Mouse (Mus musculus): ENCODE results near the gene Klhl2. TPM values are rescaled to one million over a fixed set of nuclear protein-coding genes. Genes with fewer than 3 reads are reported as not detected.

Gene Klhl2
- polyA plus RNA-seq, 1 experiment from 2014 or later = 33.8 TPM

GRCm38 (mm10) chr8:64834071-64834877, 15.5 kb downstream of the Klhl2 start:
- H3K27ac ChIP-seq = peak overlapping the region; percentile 41
- no peak for DNase-seq (ENCODE audit: low spot score)
- peak overlapping the region; percentile 45 for H3K9ac ChIP-seq
- peaks cover 10% of the 10 kb centered on the region; the same call in 1 of the 2 replicates for H3K36me3 ChIP-seq (replicated peaks; ENCODE audit: control insufficient read depth, insufficient read depth)
- 20% methylated on average over 27 of the region's 27 CpGs for WGBS
- H3K4me1 ChIP-seq (replicated peaks; ENCODE audit: control insufficient read depth, insufficient read depth, low read length) = peaks cover 22% of the 10 kb centered on the region
- peak; percentile 7; the same call in 1 of the 2 replicates for ATAC-seq (ENCODE audit: low FRiP score)
- no peaks in the 10 kb centered on the region for H3K27me3 ChIP-seq (ENCODE audit: control insufficient read depth, insufficient read depth, low read length)
- H3K9me3 ChIP-seq (ENCODE audit: control insufficient read depth, low read length) = no peaks in the 10 kb centered on the region
- peak overlapping the region; percentile 42 for H3K4me2 ChIP-seq (replicated peaks)
- H3K4me3 ChIP-seq (replicated peaks; ENCODE audit: low read length) = 0 out of 2 replicates have a peak overlapping the region, but pooled peaks have one; percentile 7

GRCm38 (mm10) chr8:64832581-64833135, 17.2 kb downstream of the Klhl2 start:
- WGBS = 51% methylated on average over 13 of the region's 13 CpGs
- Histone ChIP-seq H3K9ac (no peak overlapping the region), H3K4me2 (replicated peaks) (no peak overlapping the region), H3K27ac (no peak overlapping the region), H3K9me3 (ENCODE audit: control insufficient read depth, low read length) (no peaks in the 10 kb centered on the region), H3K36me3 (replicated peaks; ENCODE audit: control insufficient read depth, insufficient read depth) (peaks cover 12% of the 10 kb centered on the region; the same call in 1 of the 2 replicates), H3K4me1 (replicated peaks; ENCODE audit: control insufficient read depth, insufficient read depth, low read length) (peaks cover 22% of the 10 kb centered on the region), H3K27me3 (ENCODE audit: control insufficient read depth, insufficient read depth, low read length) (no peaks in the 10 kb centered on the region), H3K4me3 (replicated peaks; ENCODE audit: low read length) (no peak overlapping the region)
- DNase-seq (ENCODE audit: low spot score) = no peak
- ATAC-seq (ENCODE audit: low FRiP score) = no peak

DNA sequence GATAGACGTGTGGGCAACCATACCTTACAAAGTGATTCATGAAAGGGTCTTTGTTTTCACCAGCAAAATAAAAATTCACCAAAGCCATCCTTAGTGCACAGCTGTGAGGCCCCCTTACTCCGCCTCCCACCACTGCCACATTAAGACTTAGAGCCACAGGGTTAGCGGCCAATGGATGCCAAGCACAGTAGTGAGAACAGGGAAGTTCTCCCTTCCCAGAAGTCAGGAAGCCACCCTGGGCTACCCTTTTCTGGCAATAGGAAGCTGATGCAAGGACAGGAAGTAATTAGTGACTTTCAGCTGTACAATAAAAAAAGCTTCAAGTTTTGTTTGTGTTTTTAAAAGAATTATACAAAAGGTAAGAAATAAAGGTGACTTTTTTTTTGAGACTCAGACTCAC, 18.2 kb downstream of the Klhl2 start:
- Histone ChIP-seq H3K4me1 (replicated peaks; ENCODE audit: control insufficient read depth, insufficient read depth, low read length) (peaks cover 22% of the 10 kb centered on the region), H3K9ac (no peak overlapping the region), H3K36me3 (replicated peaks; ENCODE audit: control insufficient read depth, insufficient read depth) (peaks cover 14% of the 10 kb centered on the region; the same call in 1 of the 2 replicates), H3K9me3 (ENCODE audit: control insufficient read depth, low read length) (no peaks in the 10 kb centered on the region), H3K27me3 (ENCODE audit: control insufficient read depth, insufficient read depth, low read length) (no peaks in the 10 kb centered on the region), H3K27ac (no peak overlapping the region), H3K4me2 (replicated peaks) (no peak overlapping the region), H3K4me3 (replicated peaks; ENCODE audit: low read length) (no peak overlapping the region)
- no peak for ATAC-seq (ENCODE audit: low FRiP score)
- DNase-seq (ENCODE audit: low spot score) = no peak
- WGBS = 73% methylated on average over 3 of the region's 3 CpGs

DNA sequence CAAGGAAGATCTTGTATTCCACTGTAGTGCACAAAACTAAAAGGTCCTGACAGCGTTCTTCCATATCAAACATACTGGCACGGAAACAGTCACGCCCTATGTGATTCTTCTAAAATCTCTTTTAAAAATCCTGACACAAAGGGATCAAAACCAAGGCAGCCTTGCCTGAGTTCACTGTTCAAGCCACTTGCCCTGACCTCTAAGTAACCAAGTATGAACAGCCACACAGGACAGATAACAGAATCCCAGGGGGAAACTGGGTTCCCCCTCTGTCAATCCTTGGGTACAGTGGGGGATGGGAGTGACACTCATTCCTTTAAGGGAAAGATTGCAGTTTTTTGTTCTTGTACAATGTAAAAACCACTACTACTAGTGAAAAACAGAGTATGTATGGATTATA, 19.9 kb downstream of the Klhl2 start:
- ATAC-seq (ENCODE audit: low FRiP score) = no peak

GRCm38 (mm10) chr8:64829391-64829790, 20.4 kb downstream of the Klhl2 start:
- Histone ChIP-seq H3K36me3 (replicated peaks; ENCODE audit: control insufficient read depth, insufficient read depth) (peaks cover 14% of the 10 kb centered on the region; the same call in 1 of the 2 replicates), H3K4me1 (replicated peaks; ENCODE audit: control insufficient read depth, insufficient read depth, low read length) (peaks cover 10% of the 10 kb centered on the region; the same call in 1 of the 2 replicates), H3K4me3 (replicated peaks; ENCODE audit: low read length) (no peak overlapping the region), H3K4me2 (replicated peaks) (no peak overlapping the region), H3K9me3 (ENCODE audit: control insufficient read depth, low read length) (no peaks in the 10 kb centered on the region), H3K27ac (no peak overlapping the region), H3K9ac (no peak overlapping the region), H3K27me3 (ENCODE audit: control insufficient read depth, insufficient read depth, low read length) (no peaks in the 10 kb centered on the region)
- 90% methylated on average over 9 of the region's 9 CpGs for WGBS
- ATAC-seq (ENCODE audit: low FRiP score) = no peak
- no peak for DNase-seq (ENCODE audit: low spot score)

More for the DNA sequence above, 19.9 kb downstream of the Klhl2 start:
- no peak overlapping the region for H3K9ac ChIP-seq
- no peaks in the 10 kb centered on the region for H3K27me3 ChIP-seq (ENCODE audit: control insufficient read depth, insufficient read depth, low read length)
- H3K4me3 ChIP-seq (replicated peaks; ENCODE audit: low read length) = no peak overlapping the region
- peaks cover 15% of the 10 kb centered on the region for H3K4me1 ChIP-seq (replicated peaks; ENCODE audit: control insufficient read depth, insufficient read depth, low read length)
- H3K36me3 ChIP-seq (replicated peaks; ENCODE audit: control insufficient read depth, insufficient read depth) = peaks cover 14% of the 10 kb centered on the region; the same call in 1 of the 2 replicates
- 82% methylated on average over 3 of the region's 3 CpGs for WGBS
- H3K9me3 ChIP-seq (ENCODE audit: control insufficient read depth, low read length) = no peaks in the 10 kb centered on the region
- H3K4me2 ChIP-seq (replicated peaks) = no peak overlapping the region
- no peak overlapping the region; the same call in 1 of the 2 replicates for H3K27ac ChIP-seq
- DNase-seq (ENCODE audit: low spot score) = no peak

- Histone ChIP-seq H3K4me3 (replicated peaks; ENCODE audit: low read length) (no peak overlapping the region), H3K27ac (no peak overlapping the region), H3K9ac (no peak overlapping the region), H3K27me3 (ENCODE audit: control insufficient read depth, insufficient read depth, low read length) (no peaks in the 10 kb centered on the region), H3K4me1 (replicated peaks; ENCODE audit: control insufficient read depth, insufficient read depth, low read length) (0 out of 2 replicates have a peak, but pooled peaks cover 5% of the 10 kb centered on the region), H3K9me3 (ENCODE audit: control insufficient read depth, low read length) (no peaks in the 10 kb centered on the region), H3K36me3 (replicated peaks; ENCODE audit: control insufficient read depth, insufficient read depth) (peaks cover 14% of the 10 kb centered on the region; the same call in 1 of the 2 replicates), H3K4me2 (replicated peaks) (no peak overlapping the region)
- no peak for DNase-seq (ENCODE audit: low spot score)
- ATAC-seq (ENCODE audit: low FRiP score) = no peak
- 86% methylated on average over 15 of the region's 15 CpGs for WGBS
Observed at GRCm38 (mm10) chr8:64828466-64828865, 21.4 kb downstream of the Klhl2 start.

GRCm38 (mm10) chr8:64827356-64827755, 22.5 kb downstream of the Klhl2 start:
- no peak for ATAC-seq (ENCODE audit: low FRiP score)

GRCm38 (mm10) chr8:64826461-64826860, 23.4 kb downstream of the Klhl2 start:
- Histone ChIP-seq H3K36me3 (replicated peaks; ENCODE audit: control insufficient read depth, insufficient read depth) (peaks cover 17% of the 10 kb centered on the region), H3K4me1 (replicated peaks; ENCODE audit: control insufficient read depth, insufficient read depth, low read length) (no peaks in the 10 kb centered on the region), H3K9me3 (ENCODE audit: control insufficient read depth, low read length) (no peaks in the 10 kb centered on the region), H3K4me3 (replicated peaks; ENCODE audit: low read length) (no peak overlapping the region), H3K9ac (no peak overlapping the region), H3K4me2 (replicated peaks) (no peak overlapping the region), H3K27me3 (ENCODE audit: control insufficient read depth, insufficient read depth, low read length) (no peaks in the 10 kb centered on the region), H3K27ac (no peak overlapping the region)
- 83% methylated on average over 8 of the region's 8 CpGs for WGBS
- no peak for ATAC-seq (ENCODE audit: low FRiP score)
- no peak for DNase-seq (ENCODE audit: low spot score)

More at GRCm38 (mm10) chr8:64827356-64827755, 22.5 kb downstream of the Klhl2 start:
- peaks cover 16% of the 10 kb centered on the region for H3K36me3 ChIP-seq (replicated peaks; ENCODE audit: control insufficient read depth, insufficient read depth)
- no peak for DNase-seq (ENCODE audit: low spot score)
- 0 out of 2 replicates have a peak, but pooled peaks cover 3% of the 10 kb centered on the region for H3K4me1 ChIP-seq (replicated peaks; ENCODE audit: control insufficient read depth, insufficient read depth, low read length)
- no peak overlapping the region for H3K27ac ChIP-seq
- no peaks in the 10 kb centered on the region for H3K27me3 ChIP-seq (ENCODE audit: control insufficient read depth, insufficient read depth, low read length)
- no peaks in the 10 kb centered on the region for H3K9me3 ChIP-seq (ENCODE audit: control insufficient read depth, low read length)
- no peak overlapping the region for H3K4me3 ChIP-seq (replicated peaks; ENCODE audit: low read length)
- no peak overlapping the region for H3K9ac ChIP-seq
- H3K4me2 ChIP-seq (replicated peaks) = no peak overlapping the region
- 80% methylated on average over 10 of the region's 10 CpGs for WGBS

- Histone ChIP-seq H3K27me3 (ENCODE audit: control insufficient read depth, insufficient read depth, low read length) (no peaks in the 10 kb centered on the region), H3K9ac (no peak overlapping the region), H3K4me2 (replicated peaks) (no peak overlapping the region), H3K27ac (no peak overlapping the region), H3K4me1 (replicated peaks; ENCODE audit: control insufficient read depth, insufficient read depth, low read length) (no peaks in the 10 kb centered on the region), H3K36me3 (replicated peaks; ENCODE audit: control insufficient read depth, insufficient read depth) (peaks cover 25% of the 10 kb centered on the region), H3K4me3 (replicated peaks; ENCODE audit: low read length) (no peak overlapping the region), H3K9me3 (ENCODE audit: control insufficient read depth, low read length) (no peaks in the 10 kb centered on the region)
- DNase-seq (ENCODE audit: low spot score) = no peak
- ATAC-seq (ENCODE audit: low FRiP score) = no peak
- WGBS = 76% methylated on average over 11 of the region's 11 CpGs
Observed at GRCm38 (mm10) chr8:64823905-64824304, 25.9 kb downstream of the Klhl2 start.

Data from hindbrain, embryonic 14.5 days (tissue).